Mouse (Mus musculus) limb, embryonic 11.5 days (tissue): ENCODE data around the gene Hk3. TPM values are rescaled to one million over a fixed set of nuclear protein-coding genes. Genes with fewer than 3 reads are reported as not detected.

ENCODE experiments used
- ATAC-seq: fragments of 200-750 bp; cut with Nextera tagmentation; 2 replicates; pipeline ENCODE4 v1.8.0; 2017; ENCODE audit warnings: low read depth; ENCODE audit not compliant: insufficient number of reproducible peaks, low FRiP score, low TSS enrichment
- DNase-seq: peaks from one replicate; pipeline ENCODE4 v3.0.0-alpha.2; 2015; ENCODE audit warnings: low spot score
- H3K27ac ChIP-seq: fragments of 300-500 bp; sonication (generic); replicated peaks from 2 replicates; pipeline ENCODE4 v1.5.1; 2014; ENCODE audit warnings: low read depth, mild to moderate bottlenecking, low read length
- H3K27me3 ChIP-seq: fragments of 300-500 bp; sonication (generic); 2 replicates; pipeline ENCODE4 v1.6.1; 2014; ENCODE audit warnings: mild to moderate bottlenecking, low read length, mixed read lengths; ENCODE audit not compliant: control insufficient read depth, insufficient read depth
- H3K36me3 ChIP-seq: fragments of 300-500 bp; sonication (generic); 2 replicates; pipeline ENCODE4 v1.6.1; 2014; ENCODE audit warnings: mild to moderate bottlenecking, low read length, moderate library complexity, mixed read lengths; ENCODE audit not compliant: control insufficient read depth, insufficient read depth
- H3K4me1 ChIP-seq: fragments of 300-500 bp; sonication (generic); 2 replicates; pipeline ENCODE4 v1.6.1; 2014; ENCODE audit warnings: low read length, mixed read lengths; ENCODE audit not compliant: control insufficient read depth, insufficient read depth
- H3K4me2 ChIP-seq: fragments of 300-500 bp; sonication (generic); 2 replicates; pipeline ENCODE4 v1.6.1; 2014; ENCODE audit warnings: low read depth, mild to moderate bottlenecking, moderate library complexity; ENCODE audit not compliant: severe bottlenecking
- H3K4me3 ChIP-seq: fragments of 300-500 bp; sonication (generic); 2 replicates; pipeline ENCODE4 v1.5.1; 2014; ENCODE audit warnings: low read depth, low read length
- H3K9ac ChIP-seq: fragments of 300-500 bp; sonication (generic); 2 replicates; pipeline ENCODE4 v1.6.1; 2014; ENCODE audit warnings: mild to moderate bottlenecking, low read length
- H3K9me3 ChIP-seq: fragments of 300-500 bp; sonication (generic); 2 replicates; pipeline ENCODE4 v1.6.1; 2016; ENCODE audit warnings: low read length; ENCODE audit not compliant: control insufficient read depth
- WGBS: fragments of 180-500 bp; shearing (Covaris S2); extraction: QIAGEN DNeasy Blood & Tissue Kit; methylation state at CpG from one replicate; pipeline ENCODE4 v1.1.7; 2014; 5-methylcytosine and 5-hydroxymethylcytosine counted together
- polyA plus RNA-seq: library from polyadenylated mRNA; unstranded; fragments of >200 nt; fragmentation: Nextera tagmentation; extraction: Ambion mirVana; gene quantifications from 2 replicates; pipeline ENCODE4 v1.2.1, GENCODE M21; 2014

Hk3 gene
- 0.51 and 0.65 TPM in 2 replicates for polyA plus RNA-seq

GRCm38 (mm10) chr13:55021194-55021779 lies at the start of gene Hk3:
Gene Hk3, minus strand, starts transcription at chr13:55021385.
- 89% methylated on average over 13 of the region's 13 CpGs for WGBS
- Histone ChIP-seq H3K36me3 (no peaks in the 10 kb centered on the region), H3K27me3 (no peaks in the 10 kb centered on the region), H3K4me1 (no peaks in the 10 kb centered on the region), H3K4me3 (no peak within 1 kb of the TSS), H3K9me3 (no peaks in the 10 kb centered on the region), H3K4me2 (no peak within 1 kb of the TSS), H3K9ac (no peak within 1 kb of the TSS), H3K27ac (no peak within 1 kb of the TSS)
- ATAC-seq (no peak), DNase-seq (no peak)

- Histone ChIP-seq H3K9ac (no peak overlapping the region), H3K4me2 (no peak overlapping the region), H3K27me3 (no peaks in the 10 kb centered on the region), H3K27ac (no peak overlapping the region), H3K36me3 (no peaks in the 10 kb centered on the region), H3K4me1 (no peaks in the 10 kb centered on the region), H3K9me3 (no peaks in the 10 kb centered on the region), H3K4me3 (no peak overlapping the region)
- whole genome bisulfite sequencing, result 56% methylated on average over 7 of the region's 7 CpGs
- ATAC-seq (no peak), DNase-seq (no peak)
Measured at GRCm38 (mm10) chr13:55069719-55070118, 48.5 kb upstream of the Hk3 start.

- WGBS, result 96% methylated on average over 2 of the region's 2 CpGs
- Histone ChIP-seq H3K4me2 (no peak overlapping the region), H3K9me3 (no peaks in the 10 kb centered on the region), H3K27ac (no peak overlapping the region), H3K4me1 (no peaks in the 10 kb centered on the region), H3K36me3 (no peaks in the 10 kb centered on the region), H3K4me3 (no peak overlapping the region), H3K27me3 (no peaks in the 10 kb centered on the region), H3K9ac (no peak overlapping the region)
- DNase-seq (no peak), ATAC-seq (no peak)
Measured at GRCm38 (mm10) chr13:55063276-55063675, 42.1 kb upstream of the Hk3 start.

GRCm38 (mm10) chr13:55058042-55058441 lies 36.9 kb upstream of the Hk3 start:
- H3K9me3 ChIP-seq, result no peaks in the 10 kb centered on the region
- H3K4me2 ChIP-seq, result no peak overlapping the region
- no peak overlapping the region for H3K27ac ChIP-seq
- ATAC-seq (no peak), DNase-seq (peak; percentile 24)
- 96% methylated on average over 2 of the region's 2 CpGs for WGBS
- H3K4me1 ChIP-seq, result no peaks in the 10 kb centered on the region
- no peak overlapping the region for H3K9ac ChIP-seq
- no peak overlapping the region for H3K4me3 ChIP-seq
- H3K36me3 ChIP-seq, result 0 out of 2 replicates have a peak, but pooled peaks cover 3% of the 10 kb centered on the region
- no peaks in the 10 kb centered on the region for H3K27me3 ChIP-seq

- ATAC-seq (no peak), DNase-seq (no peak)
- Histone ChIP-seq H3K9me3 (no peaks in the 10 kb centered on the region), H3K4me2 (no peak overlapping the region), H3K9ac (no peak overlapping the region), H3K27ac (no peak overlapping the region), H3K4me3 (no peak overlapping the region), H3K27me3 (no peaks in the 10 kb centered on the region), H3K36me3 (no peaks in the 10 kb centered on the region; the same call in 1 of the 2 replicates), H3K4me1 (no peaks in the 10 kb centered on the region)
- 94% methylated on average over 3 of the region's 3 CpGs for WGBS
Measured at GRCm38 (mm10) chr13:55047706-55048105, 26.5 kb upstream of the Hk3 start.

- Histone ChIP-seq H3K9me3 (no peaks in the 10 kb centered on the region), H3K4me1 (no peaks in the 10 kb centered on the region), H3K9ac (no peak overlapping the region), H3K27me3 (no peaks in the 10 kb centered on the region), H3K4me3 (no peak overlapping the region), H3K36me3 (no peaks in the 10 kb centered on the region; the same call in none of the 2 replicates), H3K27ac (no peak overlapping the region), H3K4me2 (no peak overlapping the region)
- ATAC-seq (no peak), DNase-seq (no peak)
- 97% methylated on average over 2 of the region's 2 CpGs for WGBS
Measured at GRCm38 (mm10) chr13:55040016-55040415, 18.8 kb upstream of the Hk3 start.

GRCm38 (mm10) chr13:55024215-55024614 lies 3.0 kb upstream of the Hk3 start:
- no peak overlapping the region for H3K4me2 ChIP-seq
- peaks cover 3% of the 10 kb centered on the region; the same call in 1 of the 2 replicates for H3K36me3 ChIP-seq
- no peak for ATAC-seq
- H3K9me3 ChIP-seq, result no peaks in the 10 kb centered on the region
- 95% methylated on average over 2 of the region's 2 CpGs for WGBS
- H3K9ac ChIP-seq, result no peak overlapping the region
- DNase-seq, result no peak
- no peaks in the 10 kb centered on the region for H3K27me3 ChIP-seq
- H3K4me3 ChIP-seq, result no peak overlapping the region
- H3K4me1 ChIP-seq, result no peaks in the 10 kb centered on the region
- no peak overlapping the region for H3K27ac ChIP-seq

- Histone ChIP-seq H3K4me2 (no peak overlapping the region), H3K4me3 (no peak overlapping the region), H3K27ac (no peak overlapping the region), H3K27me3 (no peaks in the 10 kb centered on the region), H3K9me3 (no peaks in the 10 kb centered on the region), H3K4me1 (no peaks in the 10 kb centered on the region), H3K9ac (no peak overlapping the region), H3K36me3 (no peaks in the 10 kb centered on the region)
- WGBS, result 84% methylated on average over 9 of the region's 9 CpGs
- DNase-seq, result no peak
- ATAC-seq, result no peak
Measured at GRCm38 (mm10) chr13:55022715-55023114, 1.5 kb upstream of the Hk3 start.

GRCm38 (mm10) chr13:55022256-55022655 lies 1.1 kb upstream of the Hk3 start:
- Histone ChIP-seq H3K27ac (no peak overlapping the region), H3K4me1 (no peaks in the 10 kb centered on the region), H3K36me3 (no peaks in the 10 kb centered on the region), H3K4me2 (no peak overlapping the region), H3K27me3 (no peaks in the 10 kb centered on the region), H3K4me3 (no peak overlapping the region), H3K9me3 (no peaks in the 10 kb centered on the region), H3K9ac (no peak overlapping the region)
- WGBS, result 65% methylated on average over 4 of the region's 4 CpGs
- no peak for ATAC-seq
- DNase-seq, result no peak
